Mouse (Mus musculus): ENCODE measurements around the gene Stpg1.

DNA sequence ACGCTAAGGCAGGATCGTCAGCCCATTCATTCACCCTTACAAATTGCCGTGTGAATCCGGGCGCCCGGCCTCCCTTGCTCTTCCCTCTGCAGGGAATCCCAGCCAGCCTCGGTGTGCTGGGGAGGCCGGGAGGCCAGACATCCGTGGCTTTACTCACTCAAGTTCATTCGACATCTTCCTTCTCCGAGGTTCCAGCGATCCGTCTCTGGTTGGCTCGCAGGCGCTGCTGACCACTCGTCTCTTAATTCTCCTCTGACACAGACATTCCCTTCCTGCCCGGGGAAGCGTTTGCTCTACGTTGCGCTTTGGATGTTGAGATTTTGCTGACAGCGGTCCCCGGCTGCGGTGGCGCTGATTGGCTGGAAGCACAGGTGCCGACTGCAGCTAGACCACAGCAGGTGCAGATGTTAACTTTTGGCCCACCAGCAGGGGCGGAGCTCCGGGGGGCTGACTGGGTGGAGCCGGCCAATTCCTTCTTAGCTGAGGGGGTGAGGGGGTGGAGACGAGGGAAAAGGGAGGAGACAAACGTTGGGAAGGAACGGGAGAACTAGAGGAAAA is 78.7 kb downstream of the Stpg1 start, which contains the start of gene Grhl3:
- TF ChIP-seq CTCF (IDR thresholded peaks at IDR 0.05; ENCODE audit: extremely low read depth, insufficient read depth, insufficient read length, insufficient replicate concordance) (no peak), POLR2A (IDR thresholded peaks at IDR 0.05; ENCODE audit: low read depth, low read length) (no peak)

Data from spleen, adult 2 months (tissue).